Mouse (Mus musculus) layer of hippocampus, adult 18-20 months (tissue): Measurements from ENCODE around the gene Gm11099. TPM values are rescaled to one million over a fixed set of nuclear protein-coding genes. Genes with fewer than 3 reads are reported as not detected.

Experiments used
- DNase-seq, 2 experiments: peaks; one replicate each; pipeline ENCODE4 v3.0.0; 2022; ENCODE audit warnings: low spot score in 2 of 2
- long read RNA-seq: library from polyadenylated mRNA; stranded (forward); transcript quantifications from one replicate; pipeline ENCODE4 v2.0.0, GENCODE M21; 2021
- total RNA-seq, 2 experiments: library from RNA; stranded (reverse); gene quantifications; 2 replicates each; pipeline ENCODE4 v1.2.3; 2021

Gm11099 gene
- total RNA-seq, result not detected
- long read RNA-seq, result 0 reads

- no peak for DNase-seq
These were observed at the start of gene Gm11099 for GRCm38 (mm10) chr2:58859134-58859533. Gm11099 (plus strand) TSS chr2:58859434.

GRCm38 (mm10) chr2:58812941-58813340 lies 46.3 kb upstream of the Gm11099 start:
- DNase-seq, result no peak

GRCm38 (mm10) chr2:58828910-58829600 lies 30.2 kb upstream of the Gm11099 start:
- DNase-seq, result no peak

GRCm38 (mm10) chr2:58829981-58830742 lies 29.1 kb upstream of the Gm11099 start:
- peak in 1 of 2 experiments; percentile 51 for DNase-seq

GRCm38 (mm10) chr2:58832253-58832980 lies 26.8 kb upstream of the Gm11099 start:
- DNase-seq, result no peak

- DNase-seq, result no peak
These were observed 18.2 kb upstream of the Gm11099 start for GRCm38 (mm10) chr2:58841021-58841420.

- DNase-seq, result no peak
These were observed 16.8 kb upstream of the Gm11099 start for GRCm38 (mm10) chr2:58842443-58842842.

- DNase-seq, result no peak
These were observed 14.7 kb upstream of the Gm11099 start for GRCm38 (mm10) chr2:58844499-58844898.

GRCm38 (mm10) chr2:58879876-58880275 lies 20.6 kb downstream of the Gm11099 start:
- DNase-seq, result peak in 1 of 2 experiments; percentile 16

- DNase-seq, result no peak
These were observed 45.8 kb downstream of the Gm11099 start for GRCm38 (mm10) chr2:58905057-58905456.

GRCm38 (mm10) chr2:58906814-58907516 lies 47.7 kb downstream of the Gm11099 start:
- no peak for DNase-seq

GRCm38 (mm10) chr2:58912339-58912738 lies 53.1 kb downstream of the Gm11099 start:
- DNase-seq, result no peak

GRCm38 (mm10) chr2:58918351-58918750 lies 59.1 kb downstream of the Gm11099 start:
- DNase-seq, result no peak

- no peak for DNase-seq
These were observed 66.3 kb downstream of the Gm11099 start for GRCm38 (mm10) chr2:58925551-58925950.

- peak in 1 of 2 experiments; percentile 11 for DNase-seq
These were observed 82.1 kb downstream of the Gm11099 start for GRCm38 (mm10) chr2:58941361-58941760.

- DNase-seq, result no peak
These were observed 89.6 kb downstream of the Gm11099 start for GRCm38 (mm10) chr2:58948796-58949195.

- DNase-seq, result no peak
These were observed 92.9 kb downstream of the Gm11099 start for GRCm38 (mm10) chr2:58952101-58952500.

- DNase-seq, result no peak
These were observed 97.1 kb downstream of the Gm11099 start for GRCm38 (mm10) chr2:58956351-58956750.

- no peak for DNase-seq
These were observed 97.6 kb downstream of the Gm11099 start for GRCm38 (mm10) chr2:58956770-58957300.
